Mouse (Mus musculus) embryo, embryonic 10 days (tissue): Measurements from ENCODE around the gene Aym1.
"Not testable (repeated sequence)": the region's sequence is repeated elsewhere in the genome, so short reads cannot be mapped to it uniquely, and the experiment has no call there.

ENCODE experiments used
- DNase-seq: peaks from one replicate; pipeline ENCODE4 v3.0.0-alpha.2; 2015; ENCODE audit warnings: low spot score

The Aym1 gene

GRCm38 (mm10) chr5:113354311-113354710 lies 2.8 kb upstream of the Aym1 start:
- no peak for DNase-seq

- DNase-seq, result no peak
Observed at GRCm38 (mm10) chr5:113357656-113358055, 562 bp downstream of the Aym1 start.

- peak; percentile 60 for DNase-seq
Observed at GRCm38 (mm10) chr5:113358833-113359232, 1.7 kb downstream of the Aym1 start.

GRCm38 (mm10) chr5:113361283-113361682 lies 4.2 kb downstream of the Aym1 start:
- no peak for DNase-seq

DNA sequence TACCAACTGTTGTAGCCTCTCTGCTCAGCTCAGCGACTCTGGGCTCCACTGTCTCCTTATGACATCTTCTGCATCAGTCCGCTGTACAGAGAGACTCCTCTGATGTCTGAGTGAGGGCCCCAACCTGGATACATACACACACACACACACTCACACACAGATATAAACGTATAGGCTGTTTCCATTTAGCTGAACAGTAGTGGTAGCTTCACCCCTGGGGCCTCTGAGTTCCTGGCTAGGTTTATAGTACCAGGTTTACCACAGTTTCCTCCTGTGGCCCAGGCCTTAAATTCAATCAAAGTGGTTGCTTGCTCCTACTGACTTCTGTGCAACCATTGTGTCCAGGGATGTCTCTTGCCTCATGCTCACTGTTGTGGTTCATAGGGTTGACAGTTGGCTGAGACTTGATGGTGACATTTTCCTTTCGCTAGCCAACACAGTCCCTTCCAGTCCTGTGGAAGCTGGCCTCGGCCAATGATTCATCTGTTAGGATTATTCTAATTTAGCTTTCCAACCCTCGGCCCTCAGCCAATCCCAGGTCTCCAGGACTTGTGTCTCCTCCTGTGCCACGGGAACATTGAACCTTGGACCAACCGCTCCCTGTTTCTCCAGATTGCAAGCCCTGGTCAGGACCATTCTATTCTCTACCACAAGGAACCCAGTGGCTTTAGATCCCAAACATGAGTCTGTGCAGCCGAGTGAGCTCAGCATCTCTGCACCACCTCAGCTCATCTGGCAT lies 5.3 kb downstream of the Aym1 start:
- no peak for DNase-seq

DNA sequence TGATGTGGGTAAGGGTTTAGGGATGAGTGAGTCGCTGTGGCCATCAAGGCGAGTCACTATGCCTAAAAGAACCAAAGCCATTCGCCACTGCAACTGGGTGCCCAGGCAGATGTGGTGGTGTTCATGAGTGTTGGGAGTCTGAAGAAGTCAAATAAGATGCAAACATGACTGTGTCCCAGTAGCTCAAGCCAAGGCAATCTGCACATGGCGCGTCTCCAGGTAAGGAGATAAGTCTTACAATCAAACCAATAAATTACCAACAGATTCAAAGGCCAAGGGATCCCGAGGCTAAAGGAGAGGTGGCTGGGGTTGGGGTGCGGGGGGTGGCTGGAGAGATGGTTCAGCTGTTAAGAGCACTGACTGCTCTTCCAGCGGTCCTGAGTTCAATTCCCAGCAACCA lies 6.1 kb downstream of the Aym1 start:
- DNase-seq, result no peak

GRCm38 (mm10) chr5:113365921-113366320 lies 8.8 kb downstream of the Aym1 start:
- DNase-seq, result peak; percentile 90

DNA sequence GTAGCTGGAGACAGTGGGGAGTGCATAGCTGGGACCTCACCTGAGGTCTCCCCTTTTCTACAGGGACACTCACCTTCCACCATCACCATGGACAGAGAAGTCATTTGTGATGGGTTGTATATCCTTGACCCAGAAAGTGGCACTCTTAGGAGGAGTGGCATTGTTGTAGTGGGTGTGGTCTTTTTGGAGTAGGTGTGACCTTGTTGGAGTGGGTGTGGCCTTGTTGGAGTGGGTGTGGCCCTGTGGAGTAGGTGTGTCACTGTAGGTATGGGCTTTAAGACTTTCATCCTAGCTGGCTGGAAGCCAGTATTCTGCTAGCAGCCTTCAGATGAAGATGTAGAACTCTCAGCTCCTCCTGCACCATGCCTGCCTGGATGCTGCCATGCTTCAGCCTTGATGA lies 10.6 kb downstream of the Aym1 start:
- DNase-seq, result not testable (repeated sequence)

DNA sequence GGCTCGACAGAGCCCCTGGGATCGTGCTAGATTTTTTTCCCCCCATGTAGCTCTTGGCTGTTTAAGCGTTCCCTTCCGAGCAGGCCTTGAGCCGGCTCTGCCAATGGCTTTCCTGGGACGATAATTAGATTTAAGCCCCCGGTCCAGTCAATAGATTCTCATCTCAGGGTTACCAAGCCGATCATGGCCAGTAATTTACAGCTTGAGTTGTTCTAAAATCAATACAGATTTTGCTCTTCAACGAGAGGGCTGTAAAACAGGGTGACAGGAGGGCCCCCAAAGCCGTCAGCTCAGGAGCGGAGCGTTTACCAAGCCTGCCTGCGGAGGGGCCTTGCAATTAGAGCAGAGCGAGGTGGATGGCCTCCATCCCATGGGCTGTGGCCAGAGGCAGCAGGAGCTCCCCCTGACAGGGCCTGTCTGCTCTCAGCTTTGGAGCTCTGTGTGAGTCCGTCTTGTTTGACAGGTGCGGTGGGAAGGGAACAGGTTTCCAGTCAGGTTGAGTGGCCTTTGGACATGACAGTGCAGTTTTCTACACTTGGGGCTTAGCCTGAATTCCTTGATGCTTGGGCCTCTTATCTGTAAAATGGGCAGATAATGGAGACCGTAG lies 12.3 kb downstream of the Aym1 start:
- no peak for DNase-seq

DNA sequence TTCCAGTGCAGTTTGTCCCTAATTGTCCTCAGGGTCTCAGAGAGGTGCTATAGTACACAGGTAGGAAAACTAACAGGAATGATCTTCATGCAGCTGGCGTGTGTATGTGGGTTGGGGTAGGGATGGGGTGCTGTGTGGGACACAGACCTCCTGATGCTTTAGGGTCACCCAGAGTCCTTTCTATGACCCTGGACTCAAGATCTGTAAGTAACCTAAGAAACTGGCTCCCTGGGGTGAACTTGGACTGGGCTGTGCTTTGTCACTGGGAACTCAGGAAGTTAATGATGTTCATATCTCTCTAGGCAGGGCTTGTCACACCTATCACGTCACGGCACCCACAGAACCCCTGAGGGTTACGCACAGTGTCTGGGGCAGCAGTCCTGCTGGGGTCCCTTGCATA lies 15.4 kb downstream of the Aym1 start:
- DNase-seq, result no peak

GRCm38 (mm10) chr5:113372995-113373950 lies 16.2 kb downstream of the Aym1 start:
- peak; percentile 84 for DNase-seq

GRCm38 (mm10) chr5:113374290-113374689 lies 17.2 kb downstream of the Aym1 start:
- DNase-seq, result no peak

- peak; percentile 63 for DNase-seq
Observed at GRCm38 (mm10) chr5:113375783-113376182, 18.7 kb downstream of the Aym1 start.

DNA sequence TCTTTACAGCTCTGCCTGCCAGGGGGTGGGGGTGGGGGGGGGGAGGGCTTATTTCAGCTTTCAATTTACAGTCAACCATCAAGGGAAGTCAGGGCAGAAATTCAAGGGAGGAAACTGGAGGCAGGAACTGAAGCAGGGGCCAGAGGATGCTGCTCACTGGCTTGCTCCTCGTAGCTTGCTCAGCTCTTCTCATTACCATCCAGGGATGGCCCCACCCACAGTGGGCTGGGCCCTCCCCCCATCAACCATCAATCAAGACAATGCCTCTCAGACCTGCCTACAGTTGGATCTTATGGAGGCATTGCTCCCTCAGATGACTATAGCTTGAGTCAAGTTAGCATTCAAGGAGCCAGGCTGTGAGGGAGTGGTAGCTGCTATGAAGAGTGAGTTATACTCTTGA lies 19.2 kb downstream of the Aym1 start:
- DNase-seq, result no peak

DNA sequence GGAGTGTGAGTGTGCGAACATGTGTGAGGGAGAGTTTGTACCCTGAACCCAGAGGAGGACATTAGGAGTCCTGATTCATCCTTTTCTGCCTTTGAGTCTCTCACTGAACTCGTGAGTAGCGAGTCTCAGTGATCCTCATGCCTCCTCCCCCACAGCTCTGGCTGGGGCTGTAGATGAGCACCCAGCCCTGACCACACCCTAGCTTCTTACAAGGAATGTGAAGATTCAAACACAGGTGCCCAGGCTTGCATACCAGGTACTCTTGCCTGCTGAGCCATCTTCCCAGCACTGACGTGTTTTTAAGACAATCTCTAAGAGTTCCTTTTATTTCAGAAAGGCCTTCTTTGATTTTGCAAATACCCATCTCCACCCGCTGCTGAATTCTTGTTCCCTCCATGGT lies 22.3 kb downstream of the Aym1 start:
- no peak for DNase-seq

DNA sequence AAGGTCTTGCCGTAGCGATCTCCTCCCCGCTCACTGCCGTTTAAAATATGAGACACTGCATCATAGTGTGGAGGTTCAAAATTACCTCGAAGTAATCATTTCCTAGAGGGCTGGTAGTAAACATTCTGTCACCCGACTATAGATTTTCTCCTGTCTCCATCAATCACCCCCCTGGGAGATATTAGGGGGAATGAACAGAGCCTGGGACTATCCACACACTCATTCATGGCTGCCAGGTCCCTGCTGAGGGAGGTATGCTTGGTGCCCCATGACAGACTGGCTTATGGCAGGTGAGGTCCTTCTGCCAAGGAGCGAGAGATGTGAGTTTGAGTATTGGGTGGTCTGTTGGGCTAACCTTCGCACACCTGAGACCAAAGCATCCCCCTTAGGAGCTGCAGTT lies 23.5 kb downstream of the Aym1 start:
- no peak for DNase-seq

GRCm38 (mm10) chr5:113382580-113382979 lies 25.5 kb downstream of the Aym1 start:
- no peak for DNase-seq

DNA sequence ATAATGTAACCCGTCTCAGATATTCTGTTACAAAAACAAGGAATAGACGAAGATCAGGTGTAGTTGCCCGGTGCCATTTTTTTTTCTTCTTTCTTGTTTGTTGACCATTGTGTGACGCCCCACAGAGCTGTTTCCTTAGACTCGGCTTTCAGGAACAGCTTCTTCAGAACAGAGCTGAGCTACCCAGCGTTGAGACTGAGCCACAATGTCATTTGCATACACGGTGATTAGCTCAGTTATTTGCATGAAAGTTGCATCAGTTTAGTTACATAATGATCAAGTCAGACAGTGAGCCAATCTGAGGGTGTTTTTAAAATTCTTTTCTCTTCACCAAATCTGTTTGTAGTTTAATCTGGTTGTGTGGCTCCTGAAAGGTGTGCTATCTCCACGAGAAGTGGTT lies 36.7 kb downstream of the Aym1 start:
- DNase-seq, result no peak

DNA sequence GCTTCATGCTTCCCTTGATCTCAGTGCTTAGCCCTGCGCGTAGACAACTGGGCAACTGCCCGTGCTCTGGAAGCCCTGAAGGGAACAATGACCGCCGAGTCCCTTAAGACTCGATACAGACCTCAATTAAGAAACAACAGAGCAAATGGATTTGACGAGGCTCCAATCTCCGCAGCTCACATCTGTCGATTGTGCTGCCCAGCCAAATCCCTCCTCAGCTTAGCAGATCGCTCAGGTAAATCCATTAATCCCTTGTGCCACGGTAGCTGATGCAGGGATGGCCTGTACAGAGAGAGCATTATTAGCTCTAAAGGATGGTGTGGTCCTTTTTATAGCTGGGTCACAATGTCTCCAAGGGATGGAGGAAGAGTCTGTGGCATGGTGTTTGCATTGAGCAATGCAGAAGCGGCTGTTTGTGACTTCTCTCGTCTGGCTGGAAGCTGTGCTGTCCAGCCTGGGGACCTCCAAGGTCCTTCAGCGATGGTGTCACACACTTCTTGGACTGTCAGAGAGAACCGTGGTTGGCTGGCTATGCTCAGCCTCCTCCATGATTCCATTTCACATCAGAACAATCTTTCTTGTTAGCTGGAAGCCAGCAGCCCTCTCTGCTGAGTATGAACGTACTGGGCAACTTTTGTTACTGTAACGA lies 39.3 kb downstream of the Aym1 start:
- DNase-seq, result no peak

DNA sequence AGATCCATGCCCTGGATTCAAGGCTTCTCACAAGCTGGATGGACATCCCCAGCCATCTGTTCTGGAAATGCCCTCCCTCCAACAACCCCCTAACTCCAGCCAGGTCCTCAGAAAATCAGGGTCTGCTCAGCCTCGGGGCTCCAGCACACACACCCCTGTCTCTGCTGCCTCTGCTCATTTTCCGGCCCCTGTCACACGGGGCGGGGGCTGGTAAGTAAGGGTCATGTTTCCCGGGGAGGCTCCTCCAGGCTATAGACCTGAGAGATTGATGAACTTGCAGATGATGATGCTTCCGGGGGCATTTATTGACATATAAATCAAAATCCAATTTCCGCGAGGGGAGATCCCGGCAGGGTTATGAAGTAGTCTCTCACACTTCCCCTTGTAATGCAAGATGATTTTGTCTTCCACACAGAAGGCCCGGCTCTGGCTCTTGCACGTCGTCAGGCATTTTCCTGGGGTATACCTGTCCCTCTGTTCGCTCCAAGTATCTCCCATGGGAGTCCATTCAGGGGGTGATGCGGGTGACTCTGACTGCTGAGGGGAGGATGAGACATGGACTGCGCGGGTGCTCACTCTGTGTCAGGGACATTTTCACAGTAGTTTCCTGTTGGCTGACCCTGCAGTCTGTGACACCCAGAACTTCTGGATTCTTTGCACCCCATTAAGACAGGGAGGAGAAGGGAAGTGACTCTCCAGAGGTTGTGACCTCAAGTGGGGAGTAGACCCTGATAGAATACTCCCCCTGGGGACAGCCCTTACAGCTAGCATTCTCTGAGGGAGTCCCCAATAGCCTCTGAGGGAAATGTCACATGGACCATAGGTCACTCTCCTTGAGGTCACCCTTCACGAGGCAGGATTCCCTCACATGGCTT lies 40.6 kb downstream of the Aym1 start:
- DNase-seq, result no peak

DNA sequence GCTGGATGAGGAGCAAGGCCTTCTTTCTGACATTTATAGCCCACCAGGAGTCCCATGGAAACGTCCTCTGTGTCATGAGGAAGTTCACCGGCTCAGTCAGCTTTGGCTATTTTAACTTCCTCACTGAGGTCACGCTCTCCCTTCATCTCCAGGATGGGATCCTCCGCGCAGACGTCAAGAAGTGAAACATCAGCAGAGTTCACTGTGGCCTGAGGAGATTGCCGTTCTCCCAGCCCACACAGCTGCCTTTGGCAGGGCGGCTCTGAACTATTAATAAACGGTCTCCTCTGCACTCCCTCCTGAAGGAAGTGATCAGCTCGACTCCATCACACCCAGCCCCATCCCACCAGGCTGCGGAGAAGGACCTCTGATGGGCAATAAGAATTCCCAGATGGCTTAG lies 45.6 kb downstream of the Aym1 start:
- DNase-seq, result no peak
